27 mouse cellular contexts compared by ENCODE assay signal in genomic region chr12:25250881-25251280, GRCm38 (mm10).
DNase-seq lines count a peak whose midpoint lies in the region; ATAC-seq and TF ChIP-seq lines count a peak whose summit lies in the region.
"Had no signal": no experiment of that assay in that cellular context is flagged by ENCODE, and none has a peak within 500 bp of the region (broad histone marks: within the 10 kb centered on the region; RNA-seq: fewer than 3 reads in every experiment).

No protein-coding gene starts in this region.

- no peaks in the 10 kb centered on the region for H3K36me3 ChIP-seq in lung, embryonic 15.5 days
- H3K36me3 ChIP-seq: intestine, embryonic 15.5 days; limb, embryonic 12.5 days; midbrain, embryonic 13.5 days; neural tube, embryonic 15.5 days had no signal

- H3K9ac ChIP-seq in lung, embryonic 15.5 days = no peak overlapping the region
- H3K9ac ChIP-seq: intestine, embryonic 15.5 days; limb, embryonic 12.5 days; midbrain, embryonic 13.5 days; neural tube, embryonic 15.5 days had no signal

- H3K4me1 ChIP-seq in lung, embryonic 15.5 days = peaks cover 22% of the 10 kb centered on the region
- H3K4me1 ChIP-seq in lung, adult 2 months (ENCODE audit: control insufficient read depth, insufficient read depth, low read length) = peaks cover 5% of the 10 kb centered on the region; the same call in 1 of the 2 replicates
- H3K4me1 ChIP-seq: midbrain, embryonic 13.5 days had no signal

- ATAC-seq in lung, embryonic 15.5 days (ENCODE audit: borderline replicate concordance, extremely low read depth, low FRiP score, low TSS enrichment) = no peak
- ATAC-seq: CD4-positive, CD25-positive, alpha-beta regulatory T cell, adult 4 months; forebrain, embryonic 14.5 days; hindbrain, postnatal 0 days; midbrain, embryonic 13.5 days had no signal

- no peak overlapping the region for H3K4me3 ChIP-seq in lung, embryonic 15.5 days
- no peak overlapping the region for H3K4me3 ChIP-seq in lung, adult 2 months (replicated peaks; ENCODE audit: extremely low read depth, low read depth, low read length)
- H3K4me3 ChIP-seq: erythroblast, embryonic 14.5 days; intestine, embryonic 15.5 days; limb, embryonic 12.5 days; megakaryocyte, embryonic 14.5 days; midbrain, embryonic 13.5 days; neural tube, embryonic 15.5 days had no signal

- 56% methylated on average over 3 of the region's 3 CpGs for WGBS in lung, embryonic 15.5 days
- WGBS in lung, adult 2 months = 84% methylated on average over 3 of the region's 3 CpGs

- peak overlapping the region; percentile 20; the same call in 1 of the 2 replicates for H3K27ac ChIP-seq in lung, embryonic 15.5 days
- H3K27ac ChIP-seq: hindbrain, postnatal 0 days; intestine, embryonic 15.5 days; limb, embryonic 12.5 days; midbrain, embryonic 13.5 days; neural tube, embryonic 15.5 days had no signal

- H3K9me3 ChIP-seq in lung, embryonic 15.5 days = no peaks in the 10 kb centered on the region
- H3K9me3 ChIP-seq: intestine, embryonic 15.5 days had no signal

- DNase-seq in kidney, adult 9 months = peak; percentile 52
- no peak for DNase-seq in kidney, adult 18-20 months
- DNase-seq in lung, adult 2 months = no peak
- DNase-seq in ZHBTc4 (ENCODE audit: low read depth, low spot score) = peak; percentile 15
- peak; percentile 31 for DNase-seq in brain, adult 2 months (ENCODE audit: low read depth, low spot score)
- no peak for DNase-seq in natural killer cell, adult 2 months (ENCODE audit: low spot score in 2 of 2)
- DNase-seq: adrenal gland, postnatal 25 days; cerebellum, adult 2 months; cerebellum, postnatal 14 days; gastrocnemius, postnatal 14 days; heart, postnatal 14 days; kidney, postnatal 4 days; layer of hippocampus, adult 9-11 months; lung, postnatal 4 days; right cerebral cortex, adult 18-20 months; thymus, adult 2 months; thymus, postnatal 36 days had no signal

- TF ChIP-seq POLR2A in lung, adult 2 months (IDR thresholded peaks at IDR 0.05; ENCODE audit: borderline replicate concordance, extremely low read depth, low read depth, low read length) = no peak

- H3K4me2 ChIP-seq in lung, embryonic 15.5 days = no peak overlapping the region
- H3K4me2 ChIP-seq: intestine, embryonic 15.5 days; limb, embryonic 12.5 days; midbrain, embryonic 13.5 days; neural tube, embryonic 15.5 days had no signal

- no peaks in the 10 kb centered on the region for H3K27me3 ChIP-seq in lung, embryonic 15.5 days
- H3K27me3 ChIP-seq: intestine, embryonic 15.5 days; limb, embryonic 12.5 days; midbrain, embryonic 13.5 days; neural tube, embryonic 15.5 days had no signal

- TF ChIP-seq CTCF in lung, adult 2 months (IDR thresholded peaks at IDR 0.05; ENCODE audit: insufficient read depth, low read length) = no peak

Comparison
In these comparisons a context has a peak if more than half of its experiments do, and no peak if none do; other contexts are left out.
1. DNase-seq: peak in kidney, adult 9 months (single experiment), ZHBTc4 (single experiment) and brain, adult 2 months (single experiment); none in kidney, adult 18-20 months (single experiment), lung, adult 2 months (single experiment) and natural killer cell, adult 2 months (0 of 2).